Mouse (Mus musculus) kidney, postnatal 0 days (tissue): ENCODE measurements around the gene St8sia2. TPM values are rescaled to one million over a fixed set of nuclear protein-coding genes. Genes with fewer than 3 reads are reported as not detected.
A peak's percentile ranks its signal among the peaks of the same experiment; 100 is the strongest.

Experiments used
- ATAC-seq: fragments of 200-750 bp; cut with Nextera tagmentation; replicated peaks from 2 replicates; pipeline ENCODE4 v1.8.0; 2017; ENCODE audit warnings: low read depth, moderate number of reproducible peaks, moderate TSS enrichment, moderate library complexity; ENCODE audit not compliant: low FRiP score
- DNase-seq: peaks from one replicate; pipeline ENCODE4 v3.0.0-alpha.2; 2016; ENCODE audit warnings: low spot score
- H3K27ac ChIP-seq: fragments of 300-500 bp; sonication (generic); 2 replicates; pipeline ENCODE4 v1.5.1; 2014; ENCODE audit warnings: mild to moderate bottlenecking
- H3K27me3 ChIP-seq: fragments of 300-500 bp; sonication (generic); 2 replicates; pipeline ENCODE4 v1.6.1; 2014; ENCODE audit warnings: low read length, mixed read lengths; ENCODE audit not compliant: insufficient read depth
- H3K36me3 ChIP-seq: fragments of 300-500 bp; sonication (generic); 2 replicates; pipeline ENCODE4 v1.6.1; 2014; ENCODE audit warnings: low read length, mixed read lengths; ENCODE audit not compliant: insufficient read depth
- H3K4me1 ChIP-seq: fragments of 300-500 bp; sonication (generic); replicated peaks from 2 replicates; pipeline ENCODE4 v1.6.1; 2014; ENCODE audit warnings: antibody characterized with exemption, low read length, mixed read lengths; ENCODE audit not compliant: insufficient read depth
- H3K4me2 ChIP-seq: fragments of 300-500 bp; sonication (generic); 2 replicates; pipeline ENCODE4 v1.6.1; 2014; ENCODE audit warnings: mild to moderate bottlenecking, low read length, moderate library complexity, mixed read lengths
- H3K4me3 ChIP-seq: fragments of 300-500 bp; sonication (generic); replicated peaks from 2 replicates; pipeline ENCODE4 v1.5.1; 2014; ENCODE audit warnings: low read depth, low read length
- H3K9ac ChIP-seq: fragments of 300-500 bp; sonication (generic); 2 replicates; pipeline ENCODE4 v1.6.1; 2014; ENCODE audit warnings: low read depth, low read length
- H3K9me3 ChIP-seq: fragments of 300-500 bp; sonication (generic); replicated peaks from 2 replicates; pipeline ENCODE4 v1.6.1; 2016; ENCODE audit warnings: low read length, inconsistent platforms, mixed read lengths
- CTCF ChIP-seq: IDR thresholded peaks from 2 replicates; pipeline ENCODE4 v1.5.1; 2016; ENCODE audit warnings: antibody characterized with exemption, low read depth, mild to moderate bottlenecking, moderate library complexity
- WGBS: fragments of 180-500 bp; shearing (Covaris S2); extraction: QIAGEN DNeasy Blood & Tissue Kit; methylation state at CpG from one replicate; pipeline ENCODE4 v1.1.7; 2014; 5-methylcytosine and 5-hydroxymethylcytosine counted together
- polyA plus RNA-seq: library from polyadenylated mRNA; unstranded; fragments of >200 nt; fragmentation: Nextera tagmentation; extraction: Ambion mirVana; gene quantifications from 2 replicates; pipeline ENCODE4 v1.2.1, GENCODE M21; 2015

The St8sia2 gene
- 5.0 and 5.1 TPM in 2 replicates for polyA plus RNA-seq

DNA sequence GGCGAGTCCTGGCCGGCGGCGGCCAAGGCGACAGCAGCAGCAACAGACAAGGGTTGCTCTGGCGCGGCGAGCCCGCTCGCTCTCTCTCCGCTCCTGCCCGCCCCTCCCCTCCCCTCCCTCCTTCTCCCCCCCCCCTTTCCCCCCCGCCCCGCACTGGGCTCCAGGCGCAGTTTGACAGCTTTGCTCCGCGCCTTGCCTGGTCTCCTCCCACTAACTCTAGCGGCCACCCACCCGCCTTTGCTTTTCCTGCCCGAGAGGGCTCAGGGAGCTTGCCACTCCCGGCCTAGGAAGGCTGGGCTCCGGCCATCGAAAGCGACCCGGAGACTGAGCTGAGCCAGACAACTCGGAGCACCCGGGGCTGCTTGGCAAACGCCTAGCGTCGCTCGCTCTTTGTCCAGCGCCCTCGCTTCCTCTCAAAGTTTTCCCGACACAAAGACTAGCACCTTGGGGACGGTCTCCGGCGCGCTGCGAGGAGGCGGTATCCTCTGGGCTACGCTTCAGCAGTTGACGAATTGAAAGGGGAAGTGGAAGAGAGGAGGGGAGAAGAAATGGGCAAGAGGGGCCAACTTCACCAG lies at the start of gene St8sia2:
Gene St8sia2, minus strand, starts transcription at position 90 of the 575 bp plus-strand sequence.
- peak within 1 kb of the TSS; percentile 100 for H3K4me2 ChIP-seq
- no peak for TF ChIP-seq CTCF
- 0 out of 2 replicates have a peak within 1 kb of the TSS, but pooled peaks have one; percentile 63 for H3K27ac ChIP-seq
- DNase-seq (peak; percentile 90), ATAC-seq (peak; percentile 75)
- no peaks in the 10 kb centered on the region for H3K9me3 ChIP-seq
- WGBS: under 1% methylated on average over 35 of the region's 42 CpGs
- H3K27me3 ChIP-seq: 0 out of 2 replicates have a peak, but pooled peaks cover 4% of the 10 kb centered on the region
- H3K4me3 ChIP-seq: peak within 1 kb of the TSS; percentile 78
- peak within 1 kb of the TSS; percentile 66 for H3K9ac ChIP-seq
- peaks cover 7% of the 10 kb centered on the region for H3K4me1 ChIP-seq
- H3K36me3 ChIP-seq: no peaks in the 10 kb centered on the region

DNA sequence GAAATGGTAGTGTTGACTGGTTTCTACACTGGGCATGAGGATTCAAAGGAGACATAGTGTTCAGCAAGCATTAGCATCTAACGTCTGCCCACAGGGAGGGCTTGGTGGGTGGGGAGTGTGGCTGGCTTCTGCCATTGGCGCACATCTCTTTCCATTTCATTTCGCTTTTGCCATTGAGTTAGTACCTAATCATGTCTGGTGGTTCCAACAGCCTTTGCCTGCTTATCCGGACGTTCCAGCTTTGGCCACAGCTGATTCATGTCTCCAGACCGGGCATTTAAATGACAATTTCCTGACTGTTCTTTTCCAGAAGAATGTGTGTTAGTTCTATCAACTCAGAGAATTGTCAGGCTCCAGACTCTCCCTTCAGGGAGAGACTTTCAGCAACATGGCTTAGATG lies 47.6 kb upstream of the St8sia2 start:
- ATAC-seq: no peak
- H3K4me1 ChIP-seq: peaks cover 14% of the 10 kb centered on the region; the same call in 1 of the 2 replicates
- H3K4me3 ChIP-seq: no peak overlapping the region
- H3K9ac ChIP-seq: no peak overlapping the region
- no peak for TF ChIP-seq CTCF
- WGBS: 80% methylated on average over 6 of the region's 6 CpGs
- H3K27me3 ChIP-seq: no peaks in the 10 kb centered on the region
- H3K36me3 ChIP-seq: no peaks in the 10 kb centered on the region
- H3K9me3 ChIP-seq: no peaks in the 10 kb centered on the region
- H3K4me2 ChIP-seq: no peak overlapping the region
- DNase-seq: no peak
- no peak overlapping the region for H3K27ac ChIP-seq

DNA sequence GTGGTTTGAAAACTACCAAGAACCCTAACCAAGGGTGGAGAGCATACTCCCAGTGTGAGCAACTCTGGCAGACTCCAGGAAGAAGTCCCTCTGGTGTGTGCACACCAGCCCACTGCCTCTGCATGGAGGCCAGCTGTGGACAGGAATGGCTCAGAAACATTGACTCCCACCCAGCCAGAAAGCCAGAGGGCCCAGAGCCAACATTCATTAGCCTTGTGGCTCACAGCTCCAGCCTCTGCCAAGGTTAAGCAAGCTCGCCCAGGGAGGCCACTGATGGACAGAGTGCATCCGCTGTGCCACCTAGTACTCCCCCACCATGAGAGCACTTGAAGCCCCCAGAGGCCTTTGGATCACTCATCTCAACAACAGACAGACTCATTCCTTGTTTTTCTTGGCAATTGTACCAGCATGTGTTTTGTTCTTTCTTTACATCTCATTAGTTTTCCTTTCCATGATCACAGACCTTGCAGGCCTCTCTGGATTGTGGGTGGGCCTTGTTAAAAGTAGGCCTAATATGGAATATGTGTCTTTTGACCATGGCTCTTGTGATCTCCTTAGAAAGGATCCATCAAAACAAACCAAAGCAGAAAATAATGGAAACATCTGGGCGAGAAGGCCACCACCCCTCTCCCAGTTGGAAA lies 46.9 kb upstream of the St8sia2 start:
- WGBS: 57% methylated on average over 3 of the region's 3 CpGs
- H3K27me3 ChIP-seq: no peaks in the 10 kb centered on the region
- no peak for TF ChIP-seq CTCF
- ATAC-seq: no peak; the same call in 1 of the 2 replicates
- H3K4me1 ChIP-seq: peaks cover 11% of the 10 kb centered on the region; the same call in 1 of the 2 replicates
- no peak overlapping the region for H3K4me2 ChIP-seq
- peak; percentile 58 for DNase-seq
- H3K36me3 ChIP-seq: no peaks in the 10 kb centered on the region
- H3K4me3 ChIP-seq: no peak overlapping the region
- no peak overlapping the region for H3K27ac ChIP-seq
- H3K9me3 ChIP-seq: no peaks in the 10 kb centered on the region
- no peak overlapping the region for H3K9ac ChIP-seq

DNA sequence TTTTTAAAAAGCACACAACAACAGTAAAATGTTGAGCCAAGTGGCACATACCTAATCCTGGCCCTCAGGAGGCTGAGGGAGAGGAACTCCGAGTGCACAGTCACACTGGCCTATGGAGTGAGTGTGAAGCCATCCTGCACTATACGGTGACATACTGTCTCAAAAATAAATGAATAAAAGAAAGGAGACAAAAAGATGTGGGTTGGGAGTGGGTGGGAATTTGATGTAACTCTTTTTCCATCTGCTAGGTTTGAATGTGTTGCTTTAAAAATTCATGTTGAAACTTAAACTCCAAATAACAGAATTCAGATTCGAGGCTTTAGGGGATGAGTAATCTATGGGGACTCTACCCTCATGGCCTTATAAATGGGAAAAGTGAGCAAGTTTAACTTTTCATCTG lies 46.2 kb upstream of the St8sia2 start:
- Histone ChIP-seq H3K9me3 (no peaks in the 10 kb centered on the region), H3K36me3 (no peaks in the 10 kb centered on the region), H3K4me2 (no peak overlapping the region), H3K9ac (no peak overlapping the region), H3K4me3 (no peak overlapping the region), H3K27ac (no peak overlapping the region), H3K4me1 (peaks cover 7% of the 10 kb centered on the region; the same call in 1 of the 2 replicates), H3K27me3 (no peaks in the 10 kb centered on the region)
- no peak for DNase-seq
- 83% methylated on average over 3 of the region's 3 CpGs for WGBS
- no peak for TF ChIP-seq CTCF
- no peak for ATAC-seq

DNA sequence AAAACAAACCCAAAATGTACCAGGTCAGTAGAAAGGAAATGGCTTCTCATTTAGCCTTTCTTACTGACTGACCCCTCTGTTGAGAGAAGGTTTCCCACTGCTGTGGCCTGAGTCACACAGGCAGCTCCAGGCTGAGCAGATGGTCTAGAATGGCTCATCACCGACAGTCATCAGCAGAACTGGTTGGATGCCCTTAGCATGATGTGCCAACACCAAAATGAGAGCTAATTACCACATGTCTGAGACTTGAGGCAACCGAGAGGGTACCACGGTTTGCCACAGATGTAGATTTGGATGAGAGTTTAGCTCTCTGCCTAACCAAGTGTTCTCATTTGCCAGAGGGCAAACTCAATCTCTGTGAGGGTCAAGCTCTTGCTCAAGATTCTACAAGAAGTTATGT lies 42.3 kb upstream of the St8sia2 start:
- ATAC-seq (no peak), DNase-seq (no peak)
- WGBS: 88% methylated on average over 3 of the region's 3 CpGs
- Histone ChIP-seq H3K9ac (no peak overlapping the region), H3K27ac (no peak overlapping the region), H3K4me2 (no peak overlapping the region), H3K4me1 (peaks cover 6% of the 10 kb centered on the region; the same call in 1 of the 2 replicates), H3K9me3 (no peaks in the 10 kb centered on the region), H3K27me3 (no peaks in the 10 kb centered on the region), H3K4me3 (no peak overlapping the region), H3K36me3 (no peaks in the 10 kb centered on the region)
- TF ChIP-seq CTCF: no peak

DNA sequence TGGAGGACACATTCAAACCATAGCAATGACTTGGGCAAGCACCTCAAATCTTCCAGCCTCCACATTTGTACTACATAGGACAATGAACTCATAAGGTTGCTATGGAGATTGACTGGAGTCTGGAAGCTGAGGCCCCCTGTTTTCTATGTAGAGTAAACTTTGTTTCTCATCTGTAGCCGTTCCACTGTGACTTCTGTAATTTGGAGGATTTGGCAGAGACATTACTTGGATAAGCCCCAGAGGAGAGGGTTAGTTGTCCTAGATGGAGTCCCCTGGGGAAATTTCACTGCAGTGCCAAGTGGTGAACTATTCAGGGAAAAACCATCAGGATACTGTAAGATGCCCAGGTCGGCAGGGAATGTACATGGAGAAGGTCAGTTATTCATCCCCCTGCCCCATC lies 34.1 kb upstream of the St8sia2 start:
- no peak for TF ChIP-seq CTCF
- no peak overlapping the region for H3K27ac ChIP-seq
- no peak for ATAC-seq
- DNase-seq: no peak
- 77% methylated on average over 2 of the region's 2 CpGs for WGBS
- H3K36me3 ChIP-seq: no peaks in the 10 kb centered on the region
- H3K4me1 ChIP-seq: peaks cover 11% of the 10 kb centered on the region; the same call in 1 of the 2 replicates
- H3K9me3 ChIP-seq: no peaks in the 10 kb centered on the region
- H3K9ac ChIP-seq: no peak overlapping the region
- no peak overlapping the region for H3K4me3 ChIP-seq
- no peak overlapping the region for H3K4me2 ChIP-seq
- H3K27me3 ChIP-seq: no peaks in the 10 kb centered on the region
